23 mouse cellular contexts compared by ENCODE assay signal in the genomic region with DNA sequence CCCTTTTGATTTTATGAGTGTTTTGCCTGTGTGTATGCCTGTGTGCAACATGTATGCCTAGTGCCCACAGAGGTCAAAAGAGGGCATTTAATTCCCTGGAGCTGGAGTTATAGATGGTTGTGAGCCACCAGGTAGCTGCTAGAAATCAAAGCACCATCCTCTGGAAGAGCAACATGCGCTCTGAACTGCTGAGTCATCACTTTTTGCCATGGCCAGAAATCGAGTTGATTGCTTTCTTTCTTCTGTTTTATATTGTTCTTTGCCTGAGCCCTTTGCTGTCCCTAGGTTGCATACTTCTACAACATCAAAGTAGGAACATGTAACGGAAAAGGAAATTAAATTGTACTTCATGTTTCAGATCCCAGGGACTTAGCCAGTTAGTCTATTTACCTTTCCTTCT. TPM values are rescaled to one million over a fixed set of nuclear protein-coding genes. Genes with fewer than 3 reads are reported as not detected.
DNase-seq lines count a peak whose midpoint lies in the region; ATAC-seq and TF ChIP-seq lines count a peak whose summit lies in the region.
"Had no signal": no experiment of that assay in that cellular context is flagged by ENCODE, and none has a peak within 500 bp of the region (broad histone marks: within the 10 kb centered on the region; RNA-seq: fewer than 3 reads in every experiment).

No protein-coding gene starts in this region.

- no peak overlapping the region for H3K4me2 ChIP-seq in liver, postnatal 0 days (ENCODE audit: low read depth, low read length)
- H3K4me2 ChIP-seq: embryonic facial prominence, embryonic 13.5 days; embryonic facial prominence, embryonic 15.5 days; forebrain, embryonic 12.5 days had no signal

- H3K9me3 ChIP-seq in liver, postnatal 0 days (ENCODE audit: low read length), result no peaks in the 10 kb centered on the region
- H3K9me3 ChIP-seq in ES-E14 (ENCODE audit: control insufficient read depth, insufficient read depth, low read depth, low read length), result no peaks in the 10 kb centered on the region
- H3K9me3 ChIP-seq: embryonic facial prominence, embryonic 13.5 days; embryonic facial prominence, embryonic 15.5 days; forebrain, embryonic 10.5 days; forebrain, embryonic 12.5 days had no signal

- no peak overlapping the region for H3K4me3 ChIP-seq in liver, adult 2 months (ENCODE audit: insufficient read depth, low read depth, low read length)
- H3K4me3 ChIP-seq in liver, postnatal 0 days (ENCODE audit: low read depth, low read length), result no peak overlapping the region
- no peak overlapping the region for H3K4me3 ChIP-seq in ES-E14 (ENCODE audit: insufficient read depth in 1 of 2, low read depth in 1 of 2, low read length in 2 of 2, poor library complexity in 1 of 2, severe bottlenecking in 1 of 2)
- H3K4me3 ChIP-seq: embryonic facial prominence, embryonic 13.5 days; embryonic facial prominence, embryonic 15.5 days; erythroblast, embryonic 14.5 days; forebrain, embryonic 10.5 days; forebrain, embryonic 12.5 days had no signal

- peaks cover 5% of the 10 kb centered on the region; the same call in 1 of the 2 replicates for H3K36me3 ChIP-seq in liver, adult 2 months (ENCODE audit: control insufficient read depth, insufficient read depth, low read length)
- peaks cover 16% of the 10 kb centered on the region for H3K36me3 ChIP-seq in liver, postnatal 0 days (replicated peaks; ENCODE audit: insufficient read depth, low read length)
- peaks cover 8% of the 10 kb centered on the region for H3K36me3 ChIP-seq in ES-E14 (ENCODE audit: control insufficient read depth, insufficient read depth, low read length, poor library complexity, severe bottlenecking)

- TF ChIP-seq CTCF in liver, adult 2 months (IDR thresholded peaks at IDR 0.05; ENCODE audit: low read depth, low read length), result no peak
- TF ChIP-seq CTCF in liver, postnatal 0 days (IDR thresholded peaks at IDR 0.05; ENCODE audit: low read depth), result no peak

- no peaks in the 10 kb centered on the region for H3K27me3 ChIP-seq in liver, adult 2 months (ENCODE audit: control insufficient read depth, insufficient read depth, low read length)
- no peaks in the 10 kb centered on the region for H3K27me3 ChIP-seq in liver, postnatal 0 days (ENCODE audit: insufficient read depth, low read length)
- H3K27me3 ChIP-seq: embryonic facial prominence, embryonic 13.5 days; embryonic facial prominence, embryonic 15.5 days; forebrain, embryonic 12.5 days; Patski had no signal

- TF ChIP-seq POLR2A in liver, adult 2 months (IDR thresholded peaks at IDR 0.05; ENCODE audit: extremely low read depth, insufficient read depth, low read length), result no peak

- no peak for DNase-seq in liver, adult 2 months (ENCODE audit: extremely low read depth, low read depth, low spot score)
- DNase-seq in liver, postnatal 0 days, result no peak
- no peak for DNase-seq in ES-E14 (ENCODE audit: low read depth, low spot score)
- no peak for DNase-seq in embryo, embryonic 10 days (ENCODE audit: low spot score)
- DNase-seq: adrenal gland, adult 8-10 months; adrenal gland, postnatal 14 days; adrenal gland, postnatal 36 days; cerebellum, adult 11-12 months; cerebellum, adult 2 months; cerebellum, adult 9-10 months; cerebellum, postnatal 10 days; cerebellum, postnatal 25 days; embryo, embryonic 11 days had no signal

- 60% methylated on average over 3 of the region's 3 CpGs for WGBS in liver, adult 2 months
- WGBS in liver, postnatal 0 days (ENCODE audit: insufficient replicate concordance), result 75% methylated on average over 3 of the region's 3 CpGs

- in situ Hi-C loops in ES-E14 (cut with MboI; ENCODE audit: low sequenced_read_pairs in 2 of 2, unreplicated experiment in 2 of 2), result no loop called here

- H3K4me1 ChIP-seq in liver, adult 2 months (ENCODE audit: control insufficient read depth, insufficient read depth, low read length), result peaks cover 15% of the 10 kb centered on the region
- peaks cover 7% of the 10 kb centered on the region for H3K4me1 ChIP-seq in liver, postnatal 0 days (ENCODE audit: insufficient read depth)
- H3K4me1 ChIP-seq in ES-E14 (ENCODE audit: control insufficient read depth in 2 of 2, insufficient read depth in 2 of 2, low read length in 2 of 2, poor library complexity in 1 of 2), result 0 out of 4 replicates have a peak, but pooled peaks cover 0 to 4% of the 10 kb centered on the region in 2 experiments

- H3K79me2 ChIP-seq in liver, adult 2 months (ENCODE audit: control insufficient read depth, insufficient read depth, low read length), result peaks cover 10% of the 10 kb centered on the region; the same call in 1 of the 2 replicates

- H3K9ac ChIP-seq in liver, adult 2 months (ENCODE audit: low read depth, low read length), result no peak overlapping the region
- H3K9ac ChIP-seq in liver, postnatal 0 days (replicated peaks), result no peak overlapping the region
- H3K9ac ChIP-seq in ES-E14 (ENCODE audit: insufficient read depth, low read depth, low read length, poor library complexity, severe bottlenecking), result no peak overlapping the region
- H3K9ac ChIP-seq: embryonic facial prominence, embryonic 13.5 days; embryonic facial prominence, embryonic 15.5 days; forebrain, embryonic 12.5 days had no signal

- TF ChIP-seq EP300 in liver, postnatal 0 days (IDR thresholded peaks at IDR 0.05; ENCODE audit: low read depth), result no peak

- H3K27ac ChIP-seq in liver, adult 2 months (replicated peaks; ENCODE audit: insufficient read depth, low read depth, low read length), result peak overlapping the region; percentile 44; the same call in 1 of the 2 replicates
- no peak overlapping the region for H3K27ac ChIP-seq in liver, postnatal 0 days (ENCODE audit: low read depth)
- no peak overlapping the region for H3K27ac ChIP-seq in ES-E14 (ENCODE audit: insufficient read depth, low read depth, low read length, poor library complexity, severe bottlenecking)
- H3K27ac ChIP-seq: embryonic facial prominence, embryonic 13.5 days; embryonic facial prominence, embryonic 15.5 days; forebrain, embryonic 10.5 days; forebrain, embryonic 12.5 days had no signal

- no peak for ATAC-seq in liver, postnatal 0 days
- no peak for ATAC-seq in megakaryocyte progenitor cell, adult 5-6 weeks (replicated peaks; ENCODE audit: poor library complexity)
- ATAC-seq: activated CD4-positive, CD25-positive, alpha-beta regulatory T cell, adult 4 months; forebrain, embryonic 14.5 days; forebrain, embryonic 16.5 days; Patski had no signal

TF ChIP-seq in ES-E14, 5 proteins besides CTCF, POLR2A, EP300 and RAD21:
- no peak for TF ChIP-seq HCFC1 (IDR thresholded peaks at IDR 0.05; ENCODE audit: borderline replicate concordance, insufficient read depth, low read length)
- TF ChIP-seq MAFK (IDR thresholded peaks at IDR 0.05; ENCODE audit: insufficient read depth, low read depth, low read length), result peak; percentile 100
- no peak for TF ChIP-seq ZNF384 (IDR thresholded peaks at IDR 0.05; ENCODE audit: low read depth, low read length)
- no peak for TF ChIP-seq CHD2 (IDR thresholded peaks at IDR 0.05; ENCODE audit: low read depth, low read length)
- no peak for TF ChIP-seq ZC3H11A (IDR thresholded peaks at IDR 0.05; ENCODE audit: borderline replicate concordance, low read depth, low read length)
TF ChIP-seq in ES-E14: peak in this region for 1.

RNA-seq across cellular contexts. Expression of a gene that starts 6.7 kb away (rescaled TPM):
- total RNA-seq in liver, adult 2 months (2014; rRNA removed), result 8.4 and 8.5 TPM in 2 replicates
- 3.1 and 5.1 TPM in 2 replicates for polyA plus RNA-seq in liver, adult 2 months (2012; rRNA removed)
- 5.2 and 5.8 TPM in 2 replicates for polyA plus RNA-seq in liver, postnatal 0 days (2015; fragmentation: Nextera tagmentation; extraction: Ambion mirVana)
- 15.4 and 16.8 TPM in 2 replicates for total RNA-seq in ES-E14 (2012; rRNA removed)
- 19.4 and 20.0 TPM in 2 replicates for total RNA-seq in megakaryocyte progenitor cell, adult 5-6 weeks (2015)
- total RNA-seq in megakaryocyte progenitor cell, adult 5-6 weeks (2017), result 16.7 and 18.1 TPM in 2 replicates

RNA-seq across cellular contexts. Expression of a gene that starts 20.3 kb away (rescaled TPM):
- 164 and 228 TPM in 2 replicates for total RNA-seq in liver, adult 2 months (2014; rRNA removed)
- 52.6 and 56.8 TPM in 2 replicates for polyA plus RNA-seq in liver, adult 2 months (2012; rRNA removed)
- polyA plus RNA-seq in liver, postnatal 0 days (2015; fragmentation: Nextera tagmentation; extraction: Ambion mirVana), result 31.2 and 35.0 TPM in 2 replicates
- total RNA-seq in ES-E14 (2012; rRNA removed), result 23.8 and 31.5 TPM in 2 replicates
- 33.1 and 33.4 TPM in 2 replicates for total RNA-seq in megakaryocyte progenitor cell, adult 5-6 weeks (2015)
- total RNA-seq in megakaryocyte progenitor cell, adult 5-6 weeks (2017), result 24.1 and 27.9 TPM in 2 replicates
